Mouse (Mus musculus) E14TG2a.4 (cell line): ENCODE measurements around the gene Il18.

Source experiments
- H3K27me3 ChIP-seq: 2 replicates; pipeline ENCODE4 v1.6.1; 2014; ENCODE audit warnings: low read length, control low read depth; ENCODE audit not compliant: insufficient read depth
- H3K36me3 ChIP-seq: 2 replicates; pipeline ENCODE4 v1.6.1; 2014; ENCODE audit warnings: low read length, control low read depth; ENCODE audit not compliant: insufficient read depth
- H3K4me1 ChIP-seq: replicated peaks from 2 replicates; pipeline ENCODE4 v1.6.1; 2014; ENCODE audit warnings: low read depth, low read length, control low read depth
- H3K4me3 ChIP-seq: replicated peaks from 2 replicates; pipeline ENCODE4 v1.5.1; 2014; ENCODE audit warnings: mild to moderate bottlenecking, low read length
- H3K9me3 ChIP-seq: 2 replicates; pipeline ENCODE4 v1.6.1; 2014; ENCODE audit warnings: low read length, control low read depth
- CTCF ChIP-seq: conservative IDR thresholded peaks from 2 replicates; pipeline ENCODE4 v1.5.1; 2014; ENCODE audit warnings: low read length
- NANOG ChIP-seq: IDR thresholded peaks from 2 replicates; pipeline ENCODE4 v1.6.1; 2014; ENCODE audit warnings: borderline replicate concordance, low read length, mixed read lengths
- POU5F1 ChIP-seq: IDR thresholded peaks from 2 replicates; pipeline ENCODE4 v1.6.1; 2014; ENCODE audit warnings: low read length, borderline replicate concordance

The Il18 gene

GRCm38 (mm10) chr9:50590856-50591518 lies 36.4 kb downstream of the Il18 start:
- peaks cover 7% of the 10 kb centered on the region; the same call in 1 of the 2 replicates for H3K4me1 ChIP-seq
- TF ChIP-seq NANOG = no peak
- no peak for TF ChIP-seq CTCF
- TF ChIP-seq POU5F1 = no peak
- H3K9me3 ChIP-seq = no peaks in the 10 kb centered on the region
- peaks cover 10% of the 10 kb centered on the region for H3K36me3 ChIP-seq
- H3K27me3 ChIP-seq = peaks cover 3% of the 10 kb centered on the region; the same call in 1 of the 2 replicates
- no peak overlapping the region for H3K4me3 ChIP-seq

GRCm38 (mm10) chr9:50592955-50593354 lies 38.3 kb downstream of the Il18 start:
- Histone ChIP-seq H3K9me3 (no peaks in the 10 kb centered on the region), H3K27me3 (peaks cover 3% of the 10 kb centered on the region; the same call in 1 of the 2 replicates), H3K36me3 (peaks cover 30% of the 10 kb centered on the region), H3K4me1 (peaks cover 7% of the 10 kb centered on the region; the same call in 1 of the 2 replicates), H3K4me3 (no peak overlapping the region)
- no peak for TF ChIP-seq NANOG

- peaks cover 7% of the 10 kb centered on the region; the same call in 1 of the 2 replicates for H3K4me1 ChIP-seq
- H3K27me3 ChIP-seq = peaks cover 3% of the 10 kb centered on the region; the same call in 1 of the 2 replicates
- peak; percentile 76 for TF ChIP-seq CTCF
- TF ChIP-seq NANOG = no peak
- TF ChIP-seq POU5F1 = no peak
- H3K9me3 ChIP-seq = no peaks in the 10 kb centered on the region
- peaks cover 36% of the 10 kb centered on the region for H3K36me3 ChIP-seq
- H3K4me3 ChIP-seq = no peak overlapping the region
Measured at GRCm38 (mm10) chr9:50593544-50593943, 38.9 kb downstream of the Il18 start.

- no peak overlapping the region for H3K4me3 ChIP-seq
- H3K27me3 ChIP-seq = peaks cover 3% of the 10 kb centered on the region; the same call in 1 of the 2 replicates
- H3K9me3 ChIP-seq = no peaks in the 10 kb centered on the region
- peaks cover 49% of the 10 kb centered on the region for H3K36me3 ChIP-seq
- TF ChIP-seq POU5F1 (no peak), CTCF (no peak), NANOG (no peak)
- H3K4me1 ChIP-seq = peaks cover 11% of the 10 kb centered on the region; the same call in 1 of the 2 replicates
Measured at GRCm38 (mm10) chr9:50594794-50595417, 40.3 kb downstream of the Il18 start.

GRCm38 (mm10) chr9:50596973-50597372 lies 42.3 kb downstream of the Il18 start:
- H3K36me3 ChIP-seq = peaks cover 68% of the 10 kb centered on the region
- H3K4me1 ChIP-seq = peaks cover 29% of the 10 kb centered on the region
- TF ChIP-seq NANOG = no peak
- no peak for TF ChIP-seq POU5F1
- TF ChIP-seq CTCF = no peak
- H3K4me3 ChIP-seq = no peak overlapping the region
- H3K27me3 ChIP-seq = no peaks in the 10 kb centered on the region
- no peaks in the 10 kb centered on the region for H3K9me3 ChIP-seq

- Histone ChIP-seq H3K27me3 (no peaks in the 10 kb centered on the region), H3K4me1 (peaks cover 46% of the 10 kb centered on the region), H3K4me3 (peak overlapping the region; percentile 96; the same call in 1 of the 2 replicates), H3K36me3 (peaks cover 69% of the 10 kb centered on the region), H3K9me3 (no peaks in the 10 kb centered on the region)
- no peak for TF ChIP-seq POU5F1
- TF ChIP-seq CTCF = no peak
- no peak for TF ChIP-seq NANOG
Measured at GRCm38 (mm10) chr9:50601536-50601935, 46.9 kb downstream of the Il18 start.

GRCm38 (mm10) chr9:50602055-50602845 lies 47.6 kb downstream of the Il18 start:
- Histone ChIP-seq H3K27me3 (no peaks in the 10 kb centered on the region), H3K36me3 (peaks cover 69% of the 10 kb centered on the region), H3K4me1 (peaks cover 46% of the 10 kb centered on the region), H3K4me3 (peak overlapping the region; percentile 96), H3K9me3 (no peaks in the 10 kb centered on the region)
- no peak for TF ChIP-seq NANOG

GRCm38 (mm10) chr9:50603189-50603997 lies 48.8 kb downstream of the Il18 start, which contains the start of the genes Sdhd and Timm8b:
Gene Sdhd (minus strand): TSS chr9:50603812.
Gene Timm8b (plus strand): TSS chr9:50603910.
- peaks cover 69% of the 10 kb centered on the region for H3K36me3 ChIP-seq
- peak within 1 kb of the TSS; percentile 96 for H3K4me3 ChIP-seq
- TF ChIP-seq CTCF (no peak), NANOG (0 out of 2 replicates have a peak, but pooled peaks have one; percentile 7)
- no peaks in the 10 kb centered on the region for H3K9me3 ChIP-seq
- no peaks in the 10 kb centered on the region for H3K27me3 ChIP-seq
- H3K4me1 ChIP-seq = peaks cover 46% of the 10 kb centered on the region
